Mouse (Mus musculus) left cerebral cortex, postnatal 25 days (tissue): ENCODE results near the gene Cptp. TPM values are rescaled to one million over a fixed set of nuclear protein-coding genes. Genes with fewer than 3 reads are reported as not detected.

Experiments
- DNase-seq, 2 experiments: peaks; one replicate each; pipeline ENCODE4 v3.0.0; 2022; ENCODE audit warnings: low spot score in 2 of 2, mixed read lengths in 1 of 2
- intact Hi-C: fragments of 180-260 bp; cut with DNase I; formaldehyde crosslinking; loops from one replicate; pipeline ENCODE4 v1.15.1; 2025
- total RNA-seq, 2 experiments: library from RNA; stranded (reverse); gene quantifications; 2 replicates each; pipeline ENCODE4 v1.2.3; 2021

Cptp gene
- total RNA-seq = 10 to 100 TPM; 25.5 to 31.8 TPM

- peak; percentile 95 to 98 for DNase-seq
- intact Hi-C loops = no loop called here
These were observed at the start of gene Cptp, which contains the start of gene Ints11 for GRCm38 (mm10) chr4:155869317-155870033. Cptp (minus strand) TSS chr4:155869440. Ints11 (plus strand) TSS chr4:155869546.

- peak in 1 of 2 experiments; percentile 0 for DNase-seq
- intact Hi-C loops = no loop called here
These were observed 39.5 kb upstream of the Cptp start for GRCm38 (mm10) chr4:155908751-155909150.

- intact Hi-C loops = no loop called here
- DNase-seq = peak; percentile 1
These were observed 39.0 kb upstream of the Cptp start for GRCm38 (mm10) chr4:155908281-155908680.

- DNase-seq = peak; percentile 1
- intact Hi-C loops = no loop called here
These were observed 37.8 kb upstream of the Cptp start for GRCm38 (mm10) chr4:155907003-155907402.

- DNase-seq = peak; percentile 1 to 2
- intact Hi-C loops = no loop called here
These were observed 36.9 kb upstream of the Cptp start for GRCm38 (mm10) chr4:155906125-155906524.

- peak in 1 of 2 experiments; percentile 3 for DNase-seq
These were observed 36.4 kb upstream of the Cptp start for GRCm38 (mm10) chr4:155905634-155906033.

GRCm38 (mm10) chr4:155904318-155905102 is 35.3 kb upstream of the Cptp start:
- intact Hi-C loops = no loop called here
- DNase-seq = peak; percentile 10 to 24

More at GRCm38 (mm10) chr4:155905634-155906033, 36.4 kb upstream of the Cptp start:
- intact Hi-C loops = no loop called here

- intact Hi-C loops = no loop called here
- no peak for DNase-seq
These were observed 34.0 kb upstream of the Cptp start for GRCm38 (mm10) chr4:155903246-155903645.

GRCm38 (mm10) chr4:155901205-155901604 is 32.0 kb upstream of the Cptp start:
- intact Hi-C loops = no loop called here
- DNase-seq = peak; percentile 27 to 44

GRCm38 (mm10) chr4:155899355-155899754 is 30.1 kb upstream of the Cptp start:
- DNase-seq = no peak
- intact Hi-C loops = no loop called here

GRCm38 (mm10) chr4:155898318-155898717 is 29.1 kb upstream of the Cptp start:
- intact Hi-C loops = no loop called here

GRCm38 (mm10) chr4:155896461-155896860 is 27.2 kb upstream of the Cptp start:
- intact Hi-C loops = no loop called here
- peak in 1 of 2 experiments; percentile 0 for DNase-seq

More at GRCm38 (mm10) chr4:155898318-155898717, 29.1 kb upstream of the Cptp start:
- no peak for DNase-seq

- DNase-seq = no peak
- intact Hi-C loops = no loop called here
These were observed 26.6 kb upstream of the Cptp start for GRCm38 (mm10) chr4:155895826-155896225.

GRCm38 (mm10) chr4:155895216-155895615 is 26.0 kb upstream of the Cptp start:
- intact Hi-C loops = no loop called here
- DNase-seq = peak; percentile 79 to 90

GRCm38 (mm10) chr4:155894311-155894881 is 25.2 kb upstream of the Cptp start:
- intact Hi-C loops = loop anchor here (1.0 kb wide), 1 partner anchor 49 kb away; the partner anchor contains the start of gene Ube2j2
- peak; percentile 76 to 92 for DNase-seq

- DNase-seq = peak in 1 of 2 experiments; percentile 10
- intact Hi-C loops = no loop called here
These were observed 24.0 kb upstream of the Cptp start for GRCm38 (mm10) chr4:155893212-155893690.

- intact Hi-C loops = no loop called here
- DNase-seq = peak in 1 of 2 experiments; percentile 35
These were observed 23.4 kb upstream of the Cptp start for GRCm38 (mm10) chr4:155892438-155893211.

- intact Hi-C loops = no loop called here
- DNase-seq = peak; percentile 81 to 82
These were observed 22.8 kb upstream of the Cptp start for GRCm38 (mm10) chr4:155892017-155892416.

- DNase-seq = peak; percentile 97
- intact Hi-C loops = no loop called here
These were observed 22.3 kb upstream of the Cptp start, which contains the start of the genes Pusl1 and Acap3 for GRCm38 (mm10) chr4:155891551-155892001. Pusl1 (minus strand) TSS chr4:155891781. Acap3 (plus strand) TSS chr4:155891822.
